Mouse (Mus musculus) intestine, postnatal 0 days (tissue): ENCODE data around the gene Myh6. TPM values are rescaled to one million over a fixed set of nuclear protein-coding genes. Genes with fewer than 3 reads are reported as not detected.

Source experiments
- ATAC-seq: fragments of 200-750 bp; cut with Nextera tagmentation; 2 replicates; pipeline ENCODE4 v1.8.0; 2017; ENCODE audit warnings: mild to moderate bottlenecking, moderate TSS enrichment, moderate library complexity
- H3K27ac ChIP-seq: fragments of 300-500 bp; sonication (generic); 2 replicates; pipeline ENCODE4 v1.5.1; 2014; ENCODE audit warnings: mild to moderate bottlenecking, low read depth, low read length, moderate library complexity
- H3K27me3 ChIP-seq: fragments of 300-500 bp; sonication (generic); replicated peaks from 2 replicates; pipeline ENCODE4 v1.6.1; 2014; ENCODE audit warnings: low read length, mixed read lengths; ENCODE audit not compliant: control insufficient read depth, insufficient read depth
- H3K36me3 ChIP-seq: fragments of 300-500 bp; sonication (generic); 2 replicates; pipeline ENCODE4 v1.6.1; 2014; ENCODE audit warnings: mild to moderate bottlenecking, moderate library complexity; ENCODE audit not compliant: control insufficient read depth, insufficient read depth
- H3K4me1 ChIP-seq: fragments of 300-500 bp; sonication (generic); replicated peaks from 2 replicates; pipeline ENCODE4 v1.6.1; 2014; ENCODE audit warnings: antibody characterized with exemption, low read length, mixed read lengths; ENCODE audit not compliant: control insufficient read depth, insufficient read depth
- H3K4me2 ChIP-seq: fragments of 300-500 bp; sonication (generic); replicated peaks from 2 replicates; pipeline ENCODE4 v1.6.1; 2014; ENCODE audit warnings: low read depth, mild to moderate bottlenecking, moderate library complexity
- H3K4me3 ChIP-seq: fragments of 300-500 bp; sonication (generic); 2 replicates; pipeline ENCODE4 v1.5.1; 2014; ENCODE audit warnings: low read depth, low read length
- H3K9ac ChIP-seq: fragments of 300-500 bp; sonication (generic); 2 replicates; pipeline ENCODE4 v1.6.1; 2014; ENCODE audit warnings: mild to moderate bottlenecking, low read depth, low read length
- H3K9me3 ChIP-seq: fragments of 300-500 bp; sonication (generic); 2 replicates; pipeline ENCODE4 v1.6.1; 2016; ENCODE audit warnings: mixed run types; ENCODE audit not compliant: control insufficient read depth
- CTCF ChIP-seq: sonication (generic); IDR thresholded peaks from 2 replicates; pipeline ENCODE4 v1.5.1; 2016; ENCODE audit warnings: low read depth, mild to moderate bottlenecking, control low read depth, antibody characterized with exemption, moderate library complexity
- WGBS: fragments of 180-500 bp; shearing (Covaris S2); extraction: QIAGEN DNeasy Blood & Tissue Kit; methylation state at CpG from one replicate; pipeline ENCODE4 v1.1.7; 2014; 5-methylcytosine and 5-hydroxymethylcytosine counted together
- polyA plus RNA-seq: library from polyadenylated mRNA; unstranded; fragments of >200 nt; fragmentation: Nextera tagmentation; extraction: Ambion mirVana; gene quantifications from 2 replicates; pipeline ENCODE4 v1.2.1, GENCODE M21; 2015

The Myh6 gene
- polyA plus RNA-seq, 1 experiment from 2014 or later: 0.53 TPM

- Histone ChIP-seq H3K4me1 (no peaks in the 10 kb centered on the region), H3K27ac (no peak overlapping the region), H3K4me3 (no peak overlapping the region), H3K27me3 (no peaks in the 10 kb centered on the region), H3K9me3 (no peaks in the 10 kb centered on the region), H3K4me2 (no peak overlapping the region), H3K36me3 (no peaks in the 10 kb centered on the region), H3K9ac (no peak overlapping the region)
- no peak for TF ChIP-seq CTCF
- WGBS: 80% methylated on average over 4 of the region's 4 CpGs
- ATAC-seq: no peak
Observed at GRCm38 (mm10) chr14:54958503-54958902, 8.2 kb downstream of the Myh6 start.

GRCm38 (mm10) chr14:54956533-54956932 is 10.2 kb downstream of the Myh6 start:
- Histone ChIP-seq H3K27me3 (no peaks in the 10 kb centered on the region), H3K9ac (no peak overlapping the region), H3K9me3 (no peaks in the 10 kb centered on the region), H3K27ac (no peak overlapping the region), H3K36me3 (no peaks in the 10 kb centered on the region), H3K4me2 (no peak overlapping the region), H3K4me1 (no peaks in the 10 kb centered on the region), H3K4me3 (no peak overlapping the region)
- no peak for ATAC-seq
- no peak for TF ChIP-seq CTCF
- WGBS: 77% methylated on average over 9 of the region's 9 CpGs

GRCm38 (mm10) chr14:54955481-54955880 is 11.2 kb downstream of the Myh6 start:
- no peaks in the 10 kb centered on the region for H3K4me1 ChIP-seq
- no peak overlapping the region for H3K4me3 ChIP-seq
- no peak overlapping the region for H3K27ac ChIP-seq
- WGBS: 86% methylated on average over 3 of the region's 3 CpGs
- H3K27me3 ChIP-seq: no peaks in the 10 kb centered on the region
- no peak overlapping the region for H3K9ac ChIP-seq
- H3K4me2 ChIP-seq: no peak overlapping the region
- no peaks in the 10 kb centered on the region for H3K36me3 ChIP-seq
- ATAC-seq: no peak
- TF ChIP-seq CTCF: no peak
- H3K9me3 ChIP-seq: no peaks in the 10 kb centered on the region

- no peak for ATAC-seq
- Histone ChIP-seq H3K27me3 (no peaks in the 10 kb centered on the region), H3K4me2 (no peak overlapping the region), H3K27ac (no peak overlapping the region), H3K9ac (no peak overlapping the region), H3K4me3 (no peak overlapping the region), H3K4me1 (no peaks in the 10 kb centered on the region), H3K9me3 (no peaks in the 10 kb centered on the region), H3K36me3 (no peaks in the 10 kb centered on the region)
- WGBS: 78% methylated on average over 3 of the region's 3 CpGs
- no peak for TF ChIP-seq CTCF
Observed at GRCm38 (mm10) chr14:54954474-54954873, 12.3 kb downstream of the Myh6 start.

GRCm38 (mm10) chr14:54953664-54954206 is 13.0 kb downstream of the Myh6 start:
- Histone ChIP-seq H3K4me3 (no peak overlapping the region), H3K36me3 (no peaks in the 10 kb centered on the region), H3K4me1 (no peaks in the 10 kb centered on the region), H3K9me3 (no peaks in the 10 kb centered on the region), H3K27ac (no peak overlapping the region), H3K9ac (no peak overlapping the region), H3K4me2 (no peak overlapping the region), H3K27me3 (no peaks in the 10 kb centered on the region)
- 88% methylated on average over 8 of the region's 8 CpGs for WGBS
- no peak for TF ChIP-seq CTCF
- no peak for ATAC-seq

- H3K4me1 ChIP-seq: no peaks in the 10 kb centered on the region
- no peak for TF ChIP-seq CTCF
- H3K27ac ChIP-seq: no peak overlapping the region
- H3K4me2 ChIP-seq: no peak overlapping the region
- ATAC-seq: no peak
- no peaks in the 10 kb centered on the region for H3K36me3 ChIP-seq
- no peak overlapping the region for H3K9ac ChIP-seq
- 85% methylated on average over 6 of the region's 6 CpGs for WGBS
- H3K9me3 ChIP-seq: no peaks in the 10 kb centered on the region
- H3K27me3 ChIP-seq: no peaks in the 10 kb centered on the region
- no peak overlapping the region for H3K4me3 ChIP-seq
Observed at GRCm38 (mm10) chr14:54951587-54951986, 15.1 kb downstream of the Myh6 start.

GRCm38 (mm10) chr14:54950493-54950892 is 16.2 kb downstream of the Myh6 start:
- Histone ChIP-seq H3K4me1 (no peaks in the 10 kb centered on the region), H3K27ac (no peak overlapping the region), H3K36me3 (no peaks in the 10 kb centered on the region), H3K27me3 (no peaks in the 10 kb centered on the region), H3K4me2 (no peak overlapping the region), H3K9me3 (no peaks in the 10 kb centered on the region), H3K9ac (no peak overlapping the region), H3K4me3 (no peak overlapping the region)
- TF ChIP-seq CTCF: no peak
- ATAC-seq: no peak
- 53% methylated on average over 12 of the region's 12 CpGs for WGBS
